In genomic region chr3:101799852-101800595, GRCm38 (mm10) we compare ENCODE assay signal across 8 mouse cellular contexts. TPM values are rescaled to one million over a fixed set of nuclear protein-coding genes. Genes with fewer than 3 reads are reported as not detected.
DNase-seq lines count a peak whose midpoint lies in the region.

No protein-coding gene starts in this region.

- intact Hi-C loops in left cerebral cortex, postnatal 10 days (cut with DNase I) = no loop called here

- DNase-seq in spleen, adult 18-20 months = peak; percentile 5 to 13
- DNase-seq in spleen, postnatal 4 days (ENCODE audit: low spot score in 2 of 2) = no peak
- DNase-seq in heart, adult 9 months (ENCODE audit: low spot score in 2 of 2) = peak; percentile 37
- peak; percentile 62 to 67 for DNase-seq in kidney, postnatal 36 days
- DNase-seq in thymus, postnatal 25 days = peak; percentile 76
- DNase-seq in left cerebral cortex, postnatal 10 days (ENCODE audit: extremely low spot score in 1 of 2, low spot score in 2 of 2) = no peak
- no peak for DNase-seq in cerebellum, adult 11-12 months
- DNase-seq in urinary bladder, postnatal 14 days (ENCODE audit: low spot score) = no peak

RNA-seq across cellular contexts. Expression of gene Mab21l3, which starts 48.7 kb away (rescaled TPM):
- not detected for total RNA-seq in left cerebral cortex, postnatal 10 days (2021)

Comparison
In these comparisons a context has a peak if more than half of its experiments do, and no peak if none do; other contexts are left out.
1. DNase-seq: peak in spleen, adult 18-20 months (2 of 2), heart, adult 9 months (2 of 2), kidney, postnatal 36 days (2 of 2) and thymus, postnatal 25 days (single experiment); none in spleen, postnatal 4 days (0 of 2), left cerebral cortex, postnatal 10 days (0 of 2), cerebellum, adult 11-12 months (single experiment) and urinary bladder, postnatal 14 days (single experiment).